In the genomic region with DNA sequence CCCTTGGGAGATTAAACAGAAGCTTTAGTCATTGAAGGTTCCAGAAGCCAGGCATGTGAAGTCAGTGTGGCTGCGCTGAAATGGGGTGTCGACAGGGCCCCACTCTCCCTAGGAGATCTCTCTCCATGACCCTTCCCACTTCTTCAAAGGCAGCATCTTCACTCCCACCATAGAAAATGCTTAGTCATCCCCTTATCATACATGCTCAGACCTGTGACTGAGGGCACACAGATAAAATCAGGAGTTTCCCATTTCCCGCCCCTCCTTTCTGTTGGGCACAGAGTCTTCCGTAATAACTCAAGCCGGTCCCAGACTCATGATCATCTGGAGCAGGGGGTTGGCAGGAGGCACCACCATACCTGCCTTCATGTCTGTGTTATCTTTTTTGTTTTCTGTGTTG, we compare ENCODE assay signal across 25 mouse cellular contexts. TPM values are rescaled to one million over a fixed set of nuclear protein-coding genes. Genes with fewer than 3 reads are reported as not detected.
DNase-seq lines count a peak whose midpoint lies in the region; ATAC-seq and TF ChIP-seq lines count a peak whose summit lies in the region.
"Had no signal": no experiment of that assay in that cellular context is flagged by ENCODE, and none has a peak within 500 bp of the region (broad histone marks: within the 10 kb centered on the region; RNA-seq: fewer than 3 reads in every experiment).

No protein-coding gene starts in this region.

- DNase-seq in liver, postnatal 0 days = no peak
- DNase-seq in ES-E14 (ENCODE audit: low read depth, low spot score) = no peak
- DNase-seq in embryonic facial prominence, embryonic 10.5 days (ENCODE audit: low spot score) = no peak
- no peak for DNase-seq in ovary, postnatal 10 days (ENCODE audit: low spot score)
- DNase-seq in left cerebral cortex, adult 18-20 months (ENCODE audit: low spot score in 2 of 2) = no peak
- DNase-seq in Muller cell, postnatal 12 days (ENCODE audit: inconsistent ontology term) = no peak
- DNase-seq: adrenal gland, adult 8-10 months; adrenal gland, postnatal 36 days; cerebellum, adult 11-12 months; cerebellum, adult 9-10 months; cerebellum, postnatal 25 days; gastrocnemius, adult 2 months; gastrocnemius, postnatal 25 days; heart, postnatal 4 days had no signal

- peak; percentile 59; the same call in 1 of the 2 replicates for ATAC-seq in liver, embryonic 12.5 days
- ATAC-seq in liver, postnatal 0 days = no peak
- ATAC-seq in liver, embryonic 16.5 days (ENCODE audit: low read depth) = 0 out of 2 replicates have a peak, but pooled peaks have one; percentile 9
- ATAC-seq: forebrain, embryonic 13.5 days; hindbrain, embryonic 16.5 days; inflammation-experienced regulatory T-cells, adult 6 months had no signal

- H3K4me2 ChIP-seq in liver, embryonic 12.5 days = no peak overlapping the region
- H3K4me2 ChIP-seq in liver, postnatal 0 days (ENCODE audit: low read depth, low read length) = no peak overlapping the region
- no peak overlapping the region for H3K4me2 ChIP-seq in liver, embryonic 16.5 days (ENCODE audit: low read depth, low read length)
- H3K4me2 ChIP-seq: embryonic facial prominence, embryonic 13.5 days; forebrain, embryonic 13.5 days; heart, embryonic 13.5 days; hindbrain, embryonic 12.5 days had no signal

- no peak for TF ChIP-seq CTCF in liver, postnatal 0 days (IDR thresholded peaks at IDR 0.05; ENCODE audit: low read depth)

- H3K27ac ChIP-seq in liver, embryonic 12.5 days = no peak overlapping the region
- H3K27ac ChIP-seq in liver, postnatal 0 days (ENCODE audit: low read depth) = no peak overlapping the region
- H3K27ac ChIP-seq in ES-E14 (ENCODE audit: insufficient read depth, low read depth, low read length, poor library complexity, severe bottlenecking) = no peak overlapping the region
- 0 out of 2 replicates have a peak overlapping the region, but pooled peaks have one; percentile 25 for H3K27ac ChIP-seq in embryonic facial prominence, embryonic 10.5 days (replicated peaks)
- H3K27ac ChIP-seq in liver, embryonic 16.5 days (ENCODE audit: low read length) = no peak overlapping the region
- H3K27ac ChIP-seq: embryonic facial prominence, embryonic 13.5 days; forebrain, embryonic 13.5 days; gastrocnemius, adult 2 months; heart, embryonic 13.5 days; hindbrain, embryonic 12.5 days had no signal

- no peaks in the 10 kb centered on the region for H3K36me3 ChIP-seq in liver, embryonic 12.5 days
- no peaks in the 10 kb centered on the region for H3K36me3 ChIP-seq in liver, postnatal 0 days (replicated peaks; ENCODE audit: insufficient read depth, low read length)
- no peaks in the 10 kb centered on the region for H3K36me3 ChIP-seq in ES-E14 (ENCODE audit: control insufficient read depth, insufficient read depth, low read length, poor library complexity, severe bottlenecking)
- no peaks in the 10 kb centered on the region for H3K36me3 ChIP-seq in embryonic facial prominence, embryonic 10.5 days (replicated peaks)
- no peaks in the 10 kb centered on the region for H3K36me3 ChIP-seq in liver, embryonic 16.5 days (ENCODE audit: control insufficient read depth, insufficient read depth)
- H3K36me3 ChIP-seq: embryonic facial prominence, embryonic 13.5 days; heart, embryonic 13.5 days; hindbrain, embryonic 12.5 days had no signal

- no peaks in the 10 kb centered on the region; the same call in 1 of the 2 replicates for H3K27me3 ChIP-seq in liver, embryonic 12.5 days (replicated peaks)
- no peaks in the 10 kb centered on the region for H3K27me3 ChIP-seq in liver, postnatal 0 days (ENCODE audit: insufficient read depth, low read length)
- peaks cover 10% of the 10 kb centered on the region; the same call in 1 of the 2 replicates for H3K27me3 ChIP-seq in embryonic facial prominence, embryonic 10.5 days (replicated peaks; ENCODE audit: low read depth, poor library complexity, severe bottlenecking)
- no peaks in the 10 kb centered on the region for H3K27me3 ChIP-seq in liver, embryonic 16.5 days (ENCODE audit: control insufficient read depth, insufficient read depth, low read depth, low read length)
- H3K27me3 ChIP-seq: embryonic facial prominence, embryonic 13.5 days; forebrain, embryonic 13.5 days had no signal

- no peaks in the 10 kb centered on the region for H3K9me3 ChIP-seq in liver, embryonic 12.5 days (replicated peaks)
- H3K9me3 ChIP-seq in liver, postnatal 0 days (ENCODE audit: low read length) = no peaks in the 10 kb centered on the region
- H3K9me3 ChIP-seq in ES-E14 (ENCODE audit: control insufficient read depth, insufficient read depth, low read depth, low read length) = no peaks in the 10 kb centered on the region
- no peaks in the 10 kb centered on the region for H3K9me3 ChIP-seq in embryonic facial prominence, embryonic 10.5 days
- no peaks in the 10 kb centered on the region for H3K9me3 ChIP-seq in liver, embryonic 16.5 days (replicated peaks; ENCODE audit: control insufficient read depth, low read length)
- H3K9me3 ChIP-seq: embryonic facial prominence, embryonic 13.5 days; forebrain, embryonic 13.5 days; heart, embryonic 13.5 days; hindbrain, embryonic 12.5 days had no signal

- peaks cover 12% of the 10 kb centered on the region for H3K4me1 ChIP-seq in liver, embryonic 12.5 days
- no peaks in the 10 kb centered on the region for H3K4me1 ChIP-seq in liver, postnatal 0 days (ENCODE audit: insufficient read depth)
- H3K4me1 ChIP-seq in ES-E14 (ENCODE audit: control insufficient read depth in 2 of 2, insufficient read depth in 2 of 2, low read length in 2 of 2, poor library complexity in 1 of 2) = peaks cover 19 to 27% of the 10 kb centered on the region in 2 experiments
- peaks cover 21% of the 10 kb centered on the region for H3K4me1 ChIP-seq in embryonic facial prominence, embryonic 10.5 days
- no peaks in the 10 kb centered on the region; the same call in 1 of the 2 replicates for H3K4me1 ChIP-seq in liver, embryonic 16.5 days (ENCODE audit: control insufficient read depth, low read depth, low read length)
- H3K4me1 ChIP-seq: forebrain, embryonic 13.5 days had no signal

- no peak overlapping the region for H3K4me3 ChIP-seq in liver, embryonic 12.5 days
- H3K4me3 ChIP-seq in liver, postnatal 0 days (ENCODE audit: low read depth, low read length) = no peak overlapping the region
- H3K4me3 ChIP-seq in ES-E14 (ENCODE audit: insufficient read depth in 1 of 2, low read depth in 1 of 2, low read length in 2 of 2, poor library complexity in 1 of 2, severe bottlenecking in 1 of 2) = no peak overlapping the region
- no peak overlapping the region for H3K4me3 ChIP-seq in embryonic facial prominence, embryonic 10.5 days
- H3K4me3 ChIP-seq in liver, embryonic 16.5 days (ENCODE audit: low read depth, low read length) = no peak overlapping the region
- H3K4me3 ChIP-seq: embryonic facial prominence, embryonic 13.5 days; forebrain, embryonic 13.5 days; gastrocnemius, adult 2 months; heart, embryonic 13.5 days; hindbrain, embryonic 12.5 days had no signal

- H3K9ac ChIP-seq in liver, embryonic 12.5 days = no peak overlapping the region
- no peak overlapping the region for H3K9ac ChIP-seq in liver, postnatal 0 days (replicated peaks)
- no peak overlapping the region for H3K9ac ChIP-seq in ES-E14 (ENCODE audit: insufficient read depth, low read depth, low read length, poor library complexity, severe bottlenecking)
- H3K9ac ChIP-seq in liver, embryonic 16.5 days (ENCODE audit: low read depth, low read length) = no peak overlapping the region
- H3K9ac ChIP-seq: embryonic facial prominence, embryonic 13.5 days; forebrain, embryonic 13.5 days; heart, embryonic 13.5 days; hindbrain, embryonic 12.5 days had no signal

- in situ Hi-C loops in ES-E14 (cut with MboI; ENCODE audit: low sequenced_read_pairs in 2 of 2, unreplicated experiment in 2 of 2) = no loop called here

- 22% methylated on average over 5 of the region's 5 CpGs for WGBS in liver, embryonic 12.5 days (ENCODE audit: insufficient replicate concordance)
- 48% methylated on average over 5 of the region's 5 CpGs for WGBS in liver, postnatal 0 days (ENCODE audit: insufficient replicate concordance)
- WGBS in embryonic facial prominence, embryonic 10.5 days = 87% methylated on average over 5 of the region's 5 CpGs
- WGBS in liver, embryonic 16.5 days (ENCODE audit: insufficient replicate concordance) = 18% methylated on average over 5 of the region's 5 CpGs

- TF ChIP-seq EP300 in liver, postnatal 0 days (IDR thresholded peaks at IDR 0.05; ENCODE audit: low read depth) = no peak

TF ChIP-seq in ES-E14, 5 proteins besides CTCF, POLR2A, EP300 and RAD21:
- TF ChIP-seq HCFC1 (IDR thresholded peaks at IDR 0.05; ENCODE audit: borderline replicate concordance, insufficient read depth, low read length) = no peak
- 0 out of 2 replicates have a peak, but pooled peaks have one; percentile 24 for TF ChIP-seq MAFK (IDR thresholded peaks at IDR 0.05; ENCODE audit: insufficient read depth, low read depth, low read length)

RNA-seq across cellular contexts. Expression of gene Tfap2c, which starts 41.4 kb away (rescaled TPM):
- polyA plus RNA-seq in liver, embryonic 12.5 days (2016; fragmentation: Nextera tagmentation; extraction: Ambion mirVana) = not detected in 2 replicates
- not detected in 2 replicates for polyA plus RNA-seq in liver, postnatal 0 days (2015; fragmentation: Nextera tagmentation; extraction: Ambion mirVana)
- 18.2 and 19.7 TPM in 2 replicates for total RNA-seq in ES-E14 (2012; rRNA removed)
- polyA plus RNA-seq in embryonic facial prominence, embryonic 10.5 days (2016; fragmentation: Nextera tagmentation; extraction: Ambion mirVana) = 13.7 and 15.4 TPM in 2 replicates
- not detected in 2 replicates for polyA plus RNA-seq in liver, embryonic 16.5 days (2015; fragmentation: Nextera tagmentation; extraction: Ambion mirVana)
- under 1 TPM in 1 of 2 experiments, not detected in 1; 0.16 TPM for total RNA-seq in left cerebral cortex, adult 18-20 months (2021)
- total RNA-seq: adrenal gland, adult 8-10 months; adrenal gland, postnatal 36 days; gastrocnemius, adult 2 months; gastrocnemius, postnatal 25 days; granulocyte monocyte progenitor cell, adult 5-6 weeks; heart, adult 8-10 months; heart, postnatal 4 days had no signal
- polyA plus RNA-seq: heart, postnatal 0 days; inflammation-experienced regulatory T-cells, adult 6 months had no signal

Comparison
In these comparisons a context has a peak if more than half of its experiments do, and no peak if none do; other contexts are left out.
1. RNA of gene Tfap2c, which starts 41.4 kb away (polyA plus RNA-seq): 13.7 to 15.4 TPM in embryonic facial prominence, embryonic 10.5 days; not detected in liver, embryonic 12.5 days, not detected in liver, postnatal 0 days and not detected in liver, embryonic 16.5 days; every median in the first group is over 10 times any median in the second.